Mouse (Mus musculus): ENCODE results near the gene Rab4a. TPM values are rescaled to one million over a fixed set of nuclear protein-coding genes. Genes with fewer than 3 reads are reported as not detected.
"Not testable (repeated sequence)": the region's sequence is repeated elsewhere in the genome, so short reads cannot be mapped to it uniquely, and the experiment has no call there.

The Rab4a gene
- polyA plus RNA-seq, 1 experiment = 3.9 TPM

GRCm38 (mm10) chr8:123799434-123799833, 6.4 kb upstream of the Rab4a start:
- Histone ChIP-seq H3K4me3 (ENCODE audit: insufficient read depth, low read depth, low read length) (no peak overlapping the region), H3K27ac (replicated peaks; ENCODE audit: low read depth, low read length) (no peak overlapping the region), H3K4me1 (ENCODE audit: control insufficient read depth, insufficient read depth, insufficient read length, low read length) (0 out of 2 replicates have a peak, but pooled peaks cover 3% of the 10 kb centered on the region)

- Histone ChIP-seq H3K27ac (replicated peaks; ENCODE audit: low read depth, low read length) (no peak overlapping the region), H3K4me3 (ENCODE audit: insufficient read depth, low read depth, low read length) (no peak overlapping the region), H3K4me1 (ENCODE audit: control insufficient read depth, insufficient read depth, insufficient read length, low read length) (0 out of 2 replicates have a peak, but pooled peaks cover 3% of the 10 kb centered on the region)
These were observed 5.9 kb upstream of the Rab4a start for GRCm38 (mm10) chr8:123799885-123800284.

GRCm38 (mm10) chr8:123800867-123801266, 4.9 kb upstream of the Rab4a start:
- H3K27ac ChIP-seq (replicated peaks; ENCODE audit: low read depth, low read length) = no peak overlapping the region
- H3K4me1 ChIP-seq (ENCODE audit: control insufficient read depth, insufficient read depth, insufficient read length, low read length) = 0 out of 2 replicates have a peak, but pooled peaks cover 3% of the 10 kb centered on the region
- no peak overlapping the region for H3K4me3 ChIP-seq (ENCODE audit: insufficient read depth, low read depth, low read length)

- no peak overlapping the region for H3K27ac ChIP-seq (replicated peaks; ENCODE audit: low read depth, low read length)
- H3K4me3 ChIP-seq (ENCODE audit: insufficient read depth, low read depth, low read length) = no peak overlapping the region
- H3K4me1 ChIP-seq (ENCODE audit: control insufficient read depth, insufficient read depth, insufficient read length, low read length) = 0 out of 2 replicates have a peak, but pooled peaks cover 3% of the 10 kb centered on the region
These were observed 4.2 kb upstream of the Rab4a start for GRCm38 (mm10) chr8:123801538-123801937.

GRCm38 (mm10) chr8:123803639-123804038, 2.1 kb upstream of the Rab4a start:
- no peak overlapping the region for H3K27ac ChIP-seq (replicated peaks; ENCODE audit: low read depth, low read length)
- peaks cover 6% of the 10 kb centered on the region for H3K4me1 ChIP-seq (ENCODE audit: control insufficient read depth, insufficient read depth, insufficient read length, low read length)
- H3K4me3 ChIP-seq (ENCODE audit: insufficient read depth, low read depth, low read length) = no peak overlapping the region

GRCm38 (mm10) chr8:123804586-123804985, 1.2 kb upstream of the Rab4a start:
- peaks cover 6% of the 10 kb centered on the region for H3K4me1 ChIP-seq (ENCODE audit: control insufficient read depth, insufficient read depth, insufficient read length, low read length)
- H3K4me3 ChIP-seq (ENCODE audit: insufficient read depth, low read depth, low read length) = no peak overlapping the region
- H3K27ac ChIP-seq (replicated peaks; ENCODE audit: low read depth, low read length) = no peak overlapping the region

GRCm38 (mm10) chr8:123805209-123805717, 522 bp upstream of the Rab4a start:
- Histone ChIP-seq H3K4me1 (ENCODE audit: control insufficient read depth, insufficient read depth, insufficient read length, low read length) (peaks cover 6% of the 10 kb centered on the region), H3K27ac (replicated peaks; ENCODE audit: low read depth, low read length) (no peak overlapping the region; the same call in 1 of the 2 replicates), H3K4me3 (ENCODE audit: insufficient read depth, low read depth, low read length) (peak overlapping the region; percentile 92)

GRCm38 (mm10) chr8:123806374-123806935, 670 bp downstream of the Rab4a start:
- H3K4me3 ChIP-seq (ENCODE audit: insufficient read depth, low read depth, low read length) = peak overlapping the region; percentile 92
- peaks cover 6% of the 10 kb centered on the region for H3K4me1 ChIP-seq (ENCODE audit: control insufficient read depth, insufficient read depth, insufficient read length, low read length)
- H3K27ac ChIP-seq (replicated peaks; ENCODE audit: low read depth, low read length) = 0 out of 2 replicates have a peak overlapping the region, but pooled peaks have one; percentile 35

GRCm38 (mm10) chr8:123807024-123807431, 1.2 kb downstream of the Rab4a start:
- H3K4me1 ChIP-seq (ENCODE audit: control insufficient read depth, insufficient read depth, insufficient read length, low read length) = peaks cover 6% of the 10 kb centered on the region
- 0 out of 2 replicates have a peak overlapping the region, but pooled peaks have one; percentile 9 for H3K4me3 ChIP-seq (ENCODE audit: insufficient read depth, low read depth, low read length)
- H3K27ac ChIP-seq (replicated peaks; ENCODE audit: low read depth, low read length) = no peak overlapping the region

- H3K27ac ChIP-seq (replicated peaks; ENCODE audit: low read depth, low read length) = no peak overlapping the region
- peaks cover 6% of the 10 kb centered on the region for H3K4me1 ChIP-seq (ENCODE audit: control insufficient read depth, insufficient read depth, insufficient read length, low read length)
- H3K4me3 ChIP-seq (ENCODE audit: insufficient read depth, low read depth, low read length) = peak overlapping the region; percentile 9; the same call in 1 of the 2 replicates
These were observed 2.2 kb downstream of the Rab4a start for GRCm38 (mm10) chr8:123807852-123808573.

GRCm38 (mm10) chr8:123808671-123809070, 2.9 kb downstream of the Rab4a start:
- H3K4me1 ChIP-seq (ENCODE audit: control insufficient read depth, insufficient read depth, insufficient read length, low read length) = peaks cover 6% of the 10 kb centered on the region
- no peak overlapping the region for H3K27ac ChIP-seq (replicated peaks; ENCODE audit: low read depth, low read length)
- no peak overlapping the region for H3K4me3 ChIP-seq (ENCODE audit: insufficient read depth, low read depth, low read length)

GRCm38 (mm10) chr8:123809342-123809741, 3.6 kb downstream of the Rab4a start:
- not testable (repeated sequence) for H3K4me3 ChIP-seq (ENCODE audit: insufficient read depth, low read depth, low read length); H3K27ac ChIP-seq (replicated peaks; ENCODE audit: low read depth, low read length); H3K4me1 ChIP-seq (ENCODE audit: control insufficient read depth, insufficient read depth, insufficient read length, low read length)

- no peak overlapping the region for H3K4me3 ChIP-seq (ENCODE audit: insufficient read depth, low read depth, low read length)
- peaks cover 3% of the 10 kb centered on the region for H3K4me1 ChIP-seq (ENCODE audit: control insufficient read depth, insufficient read depth, insufficient read length, low read length)
These were observed 6.4 kb downstream of the Rab4a start for GRCm38 (mm10) chr8:123812227-123812626.

GRCm38 (mm10) chr8:123813173-123813891, 7.5 kb downstream of the Rab4a start:
- no peak overlapping the region for H3K4me3 ChIP-seq (ENCODE audit: insufficient read depth, low read depth, low read length)
- H3K27ac ChIP-seq (replicated peaks; ENCODE audit: low read depth, low read length) = no peak overlapping the region
- H3K4me1 ChIP-seq (ENCODE audit: control insufficient read depth, insufficient read depth, insufficient read length, low read length) = no peaks in the 10 kb centered on the region

More at GRCm38 (mm10) chr8:123812227-123812626, 6.4 kb downstream of the Rab4a start:
- no peak overlapping the region for H3K27ac ChIP-seq (replicated peaks; ENCODE audit: low read depth, low read length)

- Histone ChIP-seq H3K4me1 (ENCODE audit: control insufficient read depth, insufficient read depth, insufficient read length, low read length) (no peaks in the 10 kb centered on the region), H3K27ac (replicated peaks; ENCODE audit: low read depth, low read length) (no peak overlapping the region), H3K4me3 (ENCODE audit: insufficient read depth, low read depth, low read length) (no peak overlapping the region)
These were observed 8.1 kb downstream of the Rab4a start for GRCm38 (mm10) chr8:123813892-123814266.
